Mouse (Mus musculus) G1E (cell line): ENCODE measurements around the gene Cab39l. TPM values are rescaled to one million over a fixed set of nuclear protein-coding genes. Genes with fewer than 3 reads are reported as not detected.

ENCODE experiments used
- ATAC-seq: 2 replicates; pipeline ENCODE4 v1.8.0; 2016; ENCODE audit warnings: mild to moderate bottlenecking; ENCODE audit not compliant: insufficient number of reproducible peaks, poor library complexity, low FRiP score, severe bottlenecking; ENCODE audit errors: extremely low read depth
- DNase-seq: peaks from one replicate; pipeline ENCODE4 v3.0.0; 2012; ENCODE audit warnings: low spot score
- H3K27me3 ChIP-seq: 2 replicates; pipeline ENCODE4 v1.6.1; 2012; ENCODE audit warnings: mild to moderate bottlenecking, low read length, inconsistent platforms; ENCODE audit not compliant: insufficient read depth
- H3K36me3 ChIP-seq: replicated peaks from 2 replicates; pipeline ENCODE3; 2012; ENCODE audit warnings: mild to moderate bottlenecking, inconsistent platforms
- H3K4me1 ChIP-seq: 2 replicates; pipeline ENCODE4 v1.6.1; 2012; ENCODE audit warnings: low read depth, low read length, inconsistent platforms, mixed read lengths; ENCODE audit not compliant: insufficient read depth
- H3K4me3 ChIP-seq: 2 replicates; pipeline ENCODE4 v1.5.1; 2012; ENCODE audit warnings: low read depth, mild to moderate bottlenecking, inconsistent platforms, low read length, moderate library complexity, mixed read lengths
- H3K9me3 ChIP-seq: replicated peaks from 2 replicates; pipeline ENCODE4 v1.6.1; 2012; ENCODE audit warnings: inconsistent platforms
- CTCF ChIP-seq: IDR thresholded peaks from 2 replicates; pipeline ENCODE4 v1.5.1; 2012; ENCODE audit warnings: low read depth, low read length, inconsistent platforms, mixed read lengths
- GATA1 ChIP-seq: IDR thresholded peaks from 2 replicates; pipeline ENCODE4 v1.6.1; 2012; ENCODE audit warnings: borderline replicate concordance, low read length, inconsistent platforms, mixed read lengths
- GATA2 ChIP-seq: IDR thresholded peaks from 2 replicates; pipeline ENCODE4 v1.6.1; 2012; ENCODE audit warnings: low read depth, low read length, inconsistent platforms, borderline replicate concordance
- POLR2AphosphoS5 ChIP-seq: IDR thresholded peaks from 2 replicates; pipeline ENCODE4 v1.6.1; 2012; ENCODE audit warnings: low read depth, low read length, inconsistent platforms; ENCODE audit not compliant: insufficient replicate concordance
- TAL1 ChIP-seq: conservative IDR thresholded peaks from 2 replicates; pipeline ENCODE4 v1.6.1; 2012; ENCODE audit warnings: low read depth, low read length, inconsistent platforms, mixed read lengths
- polyA plus RNA-seq: library from polyadenylated mRNA; stranded (reverse); fragments of >175 nt; gene quantifications from 2 replicates; pipeline ENCODE4 v1.2.3, GENCODE M21; 2012
- total RNA-seq, 2 experiments: library from RNA; stranded (forward) in 1 of 2; stranded (reverse) in 1 of 2; fragments of 200-1000 nt in 1 of 2; fragments of >200 nt in 1 of 2; fragmentation: Nextera tagmentation in 1 of 2; gene quantifications; 2 replicates each; pipeline ENCODE4 v1.2.3; 2014 to 2017

The Cab39l gene
- total and polyA plus RNA-seq, 3 experiments: 2.2 to 100 (median 52.0) TPM

DNA sequence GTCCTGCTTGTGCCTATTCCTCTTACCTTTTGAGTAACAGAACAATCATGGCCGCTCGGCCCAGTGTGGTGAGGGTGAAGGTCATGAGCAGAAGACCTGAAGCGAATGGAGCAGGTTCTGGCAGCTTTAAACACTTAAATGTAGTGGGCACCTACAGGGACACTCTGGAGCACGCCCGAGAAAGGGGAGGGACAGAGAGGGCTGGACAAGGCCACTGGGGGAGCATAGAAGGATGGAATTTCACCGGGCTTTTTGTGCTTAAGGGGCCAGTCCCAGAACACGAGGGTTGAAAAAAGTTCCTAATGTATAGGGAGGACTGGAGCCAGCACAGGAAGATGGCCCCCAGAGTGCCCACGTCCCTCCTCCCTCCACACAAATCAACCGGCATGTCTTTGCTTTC lies 193.2 kb downstream of the Cab39l start:
- ATAC-seq (no peak), DNase-seq (no peak)
- Histone ChIP-seq H3K36me3 (no peaks in the 10 kb centered on the region), H3K4me3 (no peak overlapping the region), H3K4me1 (no peaks in the 10 kb centered on the region), H3K27me3 (no peaks in the 10 kb centered on the region), H3K9me3 (peaks cover 3% of the 10 kb centered on the region; the same call in 1 of the 2 replicates)
- TF ChIP-seq GATA2: no peak
- TF ChIP-seq POLR2AphosphoS5: no peak
- TF ChIP-seq TAL1: no peak
- TF ChIP-seq GATA1: no peak
- no peak for TF ChIP-seq CTCF

Other genes with a start within 250 kb of the Cab39l start
- 7.0 and 9.4 TPM in 2 replicates for gene Rcbtb1, start 239.8 kb upstream of the Cab39l start, total RNA-seq (2014; fragmentation: Nextera tagmentation)
- 10.6 and 12.0 TPM in 2 replicates for gene Rcbtb1, start 239.8 kb upstream of the Cab39l start, total RNA-seq (2017)
- gene Rcbtb1, start 239.8 kb upstream of the Cab39l start, polyA plus RNA-seq: 1.3 and 1.8 TPM in 2 replicates
- not detected in 2 replicates for gene Gm6904, start 180.8 kb upstream of the Cab39l start, total RNA-seq (2014; fragmentation: Nextera tagmentation)
- gene Gm6904, start 180.8 kb upstream of the Cab39l start, total RNA-seq (2017): not detected in 2 replicates
- not detected in 2 replicates for gene Gm6904, start 180.8 kb upstream of the Cab39l start, polyA plus RNA-seq
- gene Phf11a, start 143.4 kb upstream of the Cab39l start, total RNA-seq (2014; fragmentation: Nextera tagmentation): not detected in 2 replicates
- gene Phf11a, start 143.4 kb upstream of the Cab39l start, total RNA-seq (2017): not detected in 2 replicates
- not detected in 2 replicates for gene Phf11a, start 143.4 kb upstream of the Cab39l start, polyA plus RNA-seq
- not detected in 2 replicates for gene Phf11b, start 99.6 kb upstream of the Cab39l start, total RNA-seq (2014; fragmentation: Nextera tagmentation)
- 0.17 TPM in 1 of 2 replicates, not detected in the other for gene Phf11b, start 99.6 kb upstream of the Cab39l start, total RNA-seq (2017)
- gene Phf11b, start 99.6 kb upstream of the Cab39l start, polyA plus RNA-seq: not detected in 2 replicates
- 0.83 TPM in 1 of 2 replicates, not detected in the other for gene Phf11d, start 75.5 kb upstream of the Cab39l start, total RNA-seq (2014; fragmentation: Nextera tagmentation)
- 0.12 and 0.22 TPM in 2 replicates for gene Phf11d, start 75.5 kb upstream of the Cab39l start, total RNA-seq (2017)
- gene Phf11d, start 75.5 kb upstream of the Cab39l start, polyA plus RNA-seq: not detected in 2 replicates
- gene Phf11c, start 45.6 kb upstream of the Cab39l start, total RNA-seq (2014; fragmentation: Nextera tagmentation): 5.1 and 5.8 TPM in 2 replicates
- 1.4 and 1.7 TPM in 2 replicates for gene Phf11c, start 45.6 kb upstream of the Cab39l start, total RNA-seq (2017)
- 0.02 and 0.03 TPM in 2 replicates for gene Phf11c, start 45.6 kb upstream of the Cab39l start, polyA plus RNA-seq
- gene Setdb2, start 88 bp upstream of the Cab39l start, total RNA-seq (2014; fragmentation: Nextera tagmentation): 53.7 and 57.9 TPM in 2 replicates
- 29.9 and 31.5 TPM in 2 replicates for gene Setdb2, start 88 bp upstream of the Cab39l start, total RNA-seq (2017)
- gene Setdb2, start 88 bp upstream of the Cab39l start, polyA plus RNA-seq: 6.8 and 9.1 TPM in 2 replicates
- gene Cdadc1, start 157.0 kb downstream of the Cab39l start, total RNA-seq (2014; fragmentation: Nextera tagmentation): 24.3 and 26.2 TPM in 2 replicates
- gene Cdadc1, start 157.0 kb downstream of the Cab39l start, total RNA-seq (2017): 9.0 and 15.3 TPM in 2 replicates
- gene Cdadc1, start 157.0 kb downstream of the Cab39l start, polyA plus RNA-seq: 17.7 and 19.0 TPM in 2 replicates
- gene Shisa2, start 184.3 kb downstream of the Cab39l start, total RNA-seq (2014; fragmentation: Nextera tagmentation): not detected in 2 replicates
- 0.06 and 0.22 TPM in 2 replicates for gene Shisa2, start 184.3 kb downstream of the Cab39l start, total RNA-seq (2017)
- 0.03 TPM in 1 of 2 replicates, not detected in the other for gene Shisa2, start 184.3 kb downstream of the Cab39l start, polyA plus RNA-seq